Comparison of ENCODE assay signal across 13 mouse cellular contexts in the genomic region with DNA sequence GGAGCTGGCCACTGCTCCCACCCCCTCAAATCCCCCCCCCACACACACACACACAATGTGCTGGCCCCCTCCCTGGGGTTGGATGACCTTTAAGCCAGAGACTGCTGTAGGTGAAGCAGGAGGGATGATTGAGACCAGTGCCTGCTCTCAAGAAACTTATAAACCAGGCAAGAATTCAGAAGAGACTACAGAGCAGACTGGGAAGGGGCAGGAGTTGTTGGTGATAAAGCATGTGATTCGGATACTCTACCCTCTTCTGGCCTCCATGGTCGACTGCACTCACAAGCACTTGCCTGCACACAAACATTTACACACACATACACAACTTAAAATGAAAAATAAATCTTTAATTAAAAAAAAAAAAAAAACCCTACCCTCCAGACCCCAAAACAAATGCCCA.
"Had no signal": no experiment of that assay in that cellular context is flagged by ENCODE, and none has a peak within 500 bp of the region (broad histone marks: within the 10 kb centered on the region; RNA-seq: fewer than 3 reads in every experiment).

No protein-coding gene starts in this region.

- H3K4me1 ChIP-seq: liver, embryonic 13.5 days; neural tube, embryonic 15.5 days had no signal

- H3K9me3 ChIP-seq: kidney, embryonic 15.5 days; limb, embryonic 12.5 days; liver, embryonic 13.5 days; neural tube, embryonic 15.5 days had no signal

- H3K4me2 ChIP-seq: kidney, embryonic 15.5 days; limb, embryonic 12.5 days; liver, embryonic 13.5 days; neural tube, embryonic 15.5 days had no signal

- H3K27ac ChIP-seq: kidney, embryonic 15.5 days; left cerebral cortex, adult 2 months; limb, embryonic 12.5 days; liver, embryonic 13.5 days; neural tube, embryonic 15.5 days had no signal

- H3K36me3 ChIP-seq: kidney, embryonic 15.5 days; limb, embryonic 12.5 days; liver, embryonic 13.5 days; neural tube, embryonic 15.5 days had no signal

- DNase-seq: kidney, adult 2 months; kidney, postnatal 14 days; liver; liver, embryonic 13.5 days; lung, adult 18-20 months; right cerebral cortex, adult 18-20 months; right cerebral cortex, postnatal 25 days; thymus, postnatal 4 days had no signal

- H3K9ac ChIP-seq: kidney, embryonic 15.5 days; limb, embryonic 12.5 days; liver, embryonic 13.5 days; neural tube, embryonic 15.5 days had no signal

- H3K4me3 ChIP-seq: kidney, embryonic 15.5 days; left cerebral cortex, adult 2 months; limb, embryonic 12.5 days; liver, embryonic 13.5 days; myocyte; neural tube, embryonic 15.5 days had no signal

- H3K27me3 ChIP-seq: kidney, embryonic 15.5 days; limb, embryonic 12.5 days; liver, embryonic 13.5 days had no signal
